Mouse (Mus musculus) mouse embryonic stem cell (cell line): ENCODE measurements around the gene Mid1.
"Not testable (repeated sequence)": the region's sequence is repeated elsewhere in the genome, so short reads cannot be mapped to it uniquely, and the experiment has no call there.

Source experiments
- in situ Hi-C, 2 experiments: fragments of 300-500 bp; cut with MboI; formaldehyde crosslinking; loops; 1 replicate in 1 of 2; 3 replicates in 1 of 2; pipeline ENCODE4 v1.14.3; 2019 to 2020; ENCODE audit warnings: low sequenced_read_pairs in 2 of 2, low pct_unique_long_range_greater_than_20kb in 1 of 2, mixed read lengths in 1 of 2; ENCODE audit not compliant: unreplicated experiment in 1 of 2

The Mid1 gene

GRCm38 (mm10) chrX:169991128-169991873, 306.3 kb downstream of the Mid1 start:
- in situ Hi-C loops, result not testable (repeated sequence)

GRCm38 (mm10) chrX:169992086-169992930, 307.3 kb downstream of the Mid1 start:
- in situ Hi-C loops, result not testable (repeated sequence)

GRCm38 (mm10) chrX:169992951-169993547, 308.1 kb downstream of the Mid1 start:
- in situ Hi-C loops, result not testable (repeated sequence)

GRCm38 (mm10) chrX:169994011-169994865, 309.2 kb downstream of the Mid1 start:
- in situ Hi-C loops, result not testable (repeated sequence)

GRCm38 (mm10) chrX:169994866-169995711, 310.1 kb downstream of the Mid1 start:
- in situ Hi-C loops, result not testable (repeated sequence)

- in situ Hi-C loops, result not testable (repeated sequence)
Measured at GRCm38 (mm10) chrX:169995909-169996521, 311.0 kb downstream of the Mid1 start.

GRCm38 (mm10) chrX:169996926-169997325, 311.9 kb downstream of the Mid1 start:
- in situ Hi-C loops, result not testable (repeated sequence)

GRCm38 (mm10) chrX:169997456-169997853, 312.5 kb downstream of the Mid1 start:
- in situ Hi-C loops, result not testable (repeated sequence)

- in situ Hi-C loops, result not testable (repeated sequence)
Measured at GRCm38 (mm10) chrX:169997854-169998456, 313.0 kb downstream of the Mid1 start.

GRCm38 (mm10) chrX:169998559-169999219, 313.7 kb downstream of the Mid1 start:
- in situ Hi-C loops, result not testable (repeated sequence)

GRCm38 (mm10) chrX:169999226-169999883, 314.4 kb downstream of the Mid1 start:
- in situ Hi-C loops, result not testable (repeated sequence)

- in situ Hi-C loops, result not testable (repeated sequence)
Measured at GRCm38 (mm10) chrX:169999912-170000641, 315.1 kb downstream of the Mid1 start.

GRCm38 (mm10) chrX:170000642-170001387, 315.8 kb downstream of the Mid1 start:
- in situ Hi-C loops, result not testable (repeated sequence)

GRCm38 (mm10) chrX:170001388-170001695, 316.3 kb downstream of the Mid1 start:
- in situ Hi-C loops, result not testable (repeated sequence)
